Mouse (Mus musculus): ENCODE data around the gene Serinc2. TPM values are rescaled to one million over a fixed set of nuclear protein-coding genes. Genes with fewer than 3 reads are reported as not detected.

Gene Serinc2
- total RNA-seq, 2 experiments from 2014 or later = not detected

- no peak for ATAC-seq (replicated peaks; ENCODE audit: low FRiP score, poor library complexity, severe bottlenecking)
Observed at GRCm38 (mm10) chr4:130299629-130300018, 20.6 kb upstream of the Serinc2 start.

- ATAC-seq (replicated peaks; ENCODE audit: low FRiP score, poor library complexity, severe bottlenecking) = no peak
Observed at GRCm38 (mm10) chr4:130298877-130299628, 20.0 kb upstream of the Serinc2 start.

GRCm38 (mm10) chr4:130297123-130297529 is 18.1 kb upstream of the Serinc2 start:
- peak; percentile 63 for ATAC-seq (replicated peaks; ENCODE audit: low FRiP score, poor library complexity, severe bottlenecking)

- peak; percentile 58 for ATAC-seq (replicated peaks; ENCODE audit: low FRiP score, poor library complexity, severe bottlenecking)
Observed at GRCm38 (mm10) chr4:130296243-130296965, 17.4 kb upstream of the Serinc2 start.

GRCm38 (mm10) chr4:130295047-130295745 is 16.2 kb upstream of the Serinc2 start:
- ATAC-seq (replicated peaks; ENCODE audit: low FRiP score, poor library complexity, severe bottlenecking) = peak; percentile 59

- ATAC-seq (replicated peaks; ENCODE audit: low FRiP score, poor library complexity, severe bottlenecking) = peak; percentile 60
Observed at GRCm38 (mm10) chr4:130294513-130294912, 15.5 kb upstream of the Serinc2 start.

GRCm38 (mm10) chr4:130292271-130292670 is 13.3 kb upstream of the Serinc2 start:
- peak; percentile 36; the same call in 1 of the 2 replicates for ATAC-seq (replicated peaks; ENCODE audit: low FRiP score, poor library complexity, severe bottlenecking)

GRCm38 (mm10) chr4:130289824-130290223 is 10.8 kb upstream of the Serinc2 start:
- ATAC-seq (replicated peaks; ENCODE audit: low FRiP score, poor library complexity, severe bottlenecking) = no peak

- no peak for ATAC-seq (replicated peaks; ENCODE audit: low FRiP score, poor library complexity, severe bottlenecking)
Observed at GRCm38 (mm10) chr4:130286531-130286930, 7.5 kb upstream of the Serinc2 start.

- no peak for ATAC-seq (replicated peaks; ENCODE audit: low FRiP score, poor library complexity, severe bottlenecking)
Observed at GRCm38 (mm10) chr4:130283826-130284225, 4.8 kb upstream of the Serinc2 start.

GRCm38 (mm10) chr4:130282856-130283255 is 3.9 kb upstream of the Serinc2 start:
- ATAC-seq (replicated peaks; ENCODE audit: low FRiP score, poor library complexity, severe bottlenecking) = no peak

GRCm38 (mm10) chr4:130276573-130277176 is 2.3 kb downstream of the Serinc2 start:
- no peak for ATAC-seq (replicated peaks; ENCODE audit: low FRiP score, poor library complexity, severe bottlenecking)

GRCm38 (mm10) chr4:130275823-130276105 is 3.2 kb downstream of the Serinc2 start:
- ATAC-seq (replicated peaks; ENCODE audit: low FRiP score, poor library complexity, severe bottlenecking) = no peak

- no peak for ATAC-seq (replicated peaks; ENCODE audit: low FRiP score, poor library complexity, severe bottlenecking)
Observed at GRCm38 (mm10) chr4:130275016-130275822, 3.8 kb downstream of the Serinc2 start.

GRCm38 (mm10) chr4:130274346-130275015 is 4.5 kb downstream of the Serinc2 start:
- no peak for ATAC-seq (replicated peaks; ENCODE audit: low FRiP score, poor library complexity, severe bottlenecking)

GRCm38 (mm10) chr4:130273698-130274345 is 5.2 kb downstream of the Serinc2 start:
- ATAC-seq (replicated peaks; ENCODE audit: low FRiP score, poor library complexity, severe bottlenecking) = no peak

GRCm38 (mm10) chr4:130270611-130271347 is 8.2 kb downstream of the Serinc2 start:
- no peak for ATAC-seq (replicated peaks; ENCODE audit: low FRiP score, poor library complexity, severe bottlenecking)

GRCm38 (mm10) chr4:130270089-130270488 is 8.9 kb downstream of the Serinc2 start:
- no peak for ATAC-seq (replicated peaks; ENCODE audit: low FRiP score, poor library complexity, severe bottlenecking)

All from erythroid progenitor cell, adult 5-6 weeks (primary cell).